Mouse (Mus musculus): ENCODE measurements at regions not wholly inside any gene's neighbourhood (a gene's known extent, or its start where the extent isn't known, plus 50 kb on each side); places are given as distances from the start of the nearest gene placed in this dataset.

- ATAC-seq (ENCODE audit: low FRiP score, low read depth), result no peak
- Histone ChIP-seq H3K36me3 (no peaks in the 10 kb centered on the region), H3K4me1 (replicated peaks) (peaks cover 13% of the 10 kb centered on the region), H3K27me3 (no peaks in the 10 kb centered on the region), H3K4me2 (no peak overlapping the region), H3K4me3 (no peak overlapping the region), H3K9ac (no peak overlapping the region), H3K27ac (replicated peaks) (no peak overlapping the region), H3K9me3 (no peaks in the 10 kb centered on the region)
- 68% methylated on average over 6 of the region's 6 CpGs for WGBS
These were observed 122.1 kb downstream of the Tmem17 start for GRCm38 (mm10) chr11:22633961-22634360.

- Histone ChIP-seq H3K4me3 (no peak overlapping the region), H3K4me1 (replicated peaks) (peaks cover 8% of the 10 kb centered on the region), H3K27me3 (no peaks in the 10 kb centered on the region), H3K9me3 (no peaks in the 10 kb centered on the region), H3K4me2 (no peak overlapping the region), H3K36me3 (no peaks in the 10 kb centered on the region), H3K27ac (replicated peaks) (no peak overlapping the region), H3K9ac (no peak overlapping the region)
- WGBS, result 51% methylated on average over 2 of the region's 2 CpGs
- ATAC-seq (ENCODE audit: low FRiP score, low read depth), result no peak
These were observed 123.1 kb downstream of the Tmem17 start for GRCm38 (mm10) chr11:22635021-22635420.

- Histone ChIP-seq H3K9me3 (no peaks in the 10 kb centered on the region), H3K9ac (no peak overlapping the region), H3K4me3 (no peak overlapping the region), H3K27me3 (no peaks in the 10 kb centered on the region), H3K4me2 (no peak overlapping the region), H3K36me3 (no peaks in the 10 kb centered on the region), H3K27ac (replicated peaks) (no peak overlapping the region), H3K4me1 (replicated peaks) (peaks cover 7% of the 10 kb centered on the region)
- WGBS, result 63% methylated on average over 7 of the region's 7 CpGs
- no peak for ATAC-seq (ENCODE audit: low FRiP score, low read depth)
These were observed 124.4 kb downstream of the Tmem17 start for GRCm38 (mm10) chr11:22636321-22636720.

- H3K27ac ChIP-seq (replicated peaks), result no peak overlapping the region
- H3K9ac ChIP-seq, result no peak overlapping the region
- H3K9me3 ChIP-seq, result no peaks in the 10 kb centered on the region
- H3K4me3 ChIP-seq, result no peak overlapping the region
- 73% methylated on average over 9 of the region's 9 CpGs for WGBS
- no peaks in the 10 kb centered on the region for H3K36me3 ChIP-seq
- no peaks in the 10 kb centered on the region for H3K27me3 ChIP-seq
- peak; percentile 28; the same call in 1 of the 2 replicates for ATAC-seq (ENCODE audit: low FRiP score, low read depth)
- H3K4me1 ChIP-seq (replicated peaks), result peaks cover 3% of the 10 kb centered on the region
- no peak overlapping the region for H3K4me2 ChIP-seq
These were observed 125.1 kb downstream of the Tmem17 start for GRCm38 (mm10) chr11:22636761-22637557.

- peak; percentile 66; the same call in 1 of the 2 replicates for ATAC-seq (ENCODE audit: low FRiP score, low read depth)
These were observed 126.3 kb downstream of the Tmem17 start for GRCm38 (mm10) chr11:22638171-22638570.

GRCm38 (mm10) chr11:22638700-22639099 lies 126.8 kb downstream of the Tmem17 start:
- H3K9me3 ChIP-seq, result no peaks in the 10 kb centered on the region
- WGBS, result 74% methylated on average over 2 of the region's 2 CpGs
- H3K27me3 ChIP-seq, result no peaks in the 10 kb centered on the region
- H3K4me1 ChIP-seq (replicated peaks), result no peaks in the 10 kb centered on the region
- no peak overlapping the region for H3K27ac ChIP-seq (replicated peaks)
- H3K4me3 ChIP-seq, result no peak overlapping the region
- no peak overlapping the region for H3K4me2 ChIP-seq
- no peaks in the 10 kb centered on the region for H3K36me3 ChIP-seq
- ATAC-seq (ENCODE audit: low FRiP score, low read depth), result no peak
- no peak overlapping the region for H3K9ac ChIP-seq

More at GRCm38 (mm10) chr11:22638171-22638570, 126.3 kb downstream of the Tmem17 start:
- Histone ChIP-seq H3K4me1 (replicated peaks) (no peaks in the 10 kb centered on the region), H3K9ac (no peak overlapping the region), H3K9me3 (no peaks in the 10 kb centered on the region), H3K4me3 (no peak overlapping the region), H3K4me2 (no peak overlapping the region), H3K27ac (replicated peaks) (no peak overlapping the region), H3K36me3 (no peaks in the 10 kb centered on the region), H3K27me3 (no peaks in the 10 kb centered on the region)
- 73% methylated on average over 6 of the region's 6 CpGs for WGBS

- ATAC-seq (ENCODE audit: low FRiP score, low read depth), result no peak
- Histone ChIP-seq H3K9me3 (no peaks in the 10 kb centered on the region), H3K4me1 (replicated peaks) (no peaks in the 10 kb centered on the region), H3K4me3 (no peak overlapping the region), H3K9ac (no peak overlapping the region), H3K27ac (replicated peaks) (no peak overlapping the region), H3K4me2 (no peak overlapping the region), H3K36me3 (no peaks in the 10 kb centered on the region), H3K27me3 (no peaks in the 10 kb centered on the region)
- WGBS, result 53% methylated on average over 3 of the region's 3 CpGs
These were observed 128.6 kb downstream of the Tmem17 start for GRCm38 (mm10) chr11:22640371-22640990.

- Histone ChIP-seq H3K9me3 (no peaks in the 10 kb centered on the region), H3K4me1 (replicated peaks) (peaks cover 6% of the 10 kb centered on the region; the same call in 1 of the 2 replicates), H3K9ac (no peak overlapping the region), H3K4me3 (no peak overlapping the region), H3K36me3 (no peaks in the 10 kb centered on the region), H3K27ac (replicated peaks) (no peak overlapping the region), H3K27me3 (no peaks in the 10 kb centered on the region), H3K4me2 (no peak overlapping the region)
- 80% methylated on average over 1 of the region's 1 CpGs for WGBS
- no peak for ATAC-seq (ENCODE audit: low FRiP score, low read depth)
These were observed 129.6 kb downstream of the Tmem17 start for GRCm38 (mm10) chr11:22641450-22641849.

GRCm38 (mm10) chr11:22644010-22644625 lies 132.2 kb downstream of the Tmem17 start:
- no peaks in the 10 kb centered on the region for H3K36me3 ChIP-seq
- no peak overlapping the region for H3K9ac ChIP-seq
- H3K4me2 ChIP-seq, result no peak overlapping the region
- H3K4me3 ChIP-seq, result no peak overlapping the region
- no peaks in the 10 kb centered on the region for H3K9me3 ChIP-seq
- H3K4me1 ChIP-seq (replicated peaks), result peaks cover 6% of the 10 kb centered on the region; the same call in 1 of the 2 replicates
- H3K27ac ChIP-seq (replicated peaks), result no peak overlapping the region
- ATAC-seq (ENCODE audit: low FRiP score, low read depth), result 0 out of 2 replicates have a peak, but pooled peaks have one; percentile 51
- no peaks in the 10 kb centered on the region for H3K27me3 ChIP-seq
- WGBS, result 57% methylated on average over 3 of the region's 3 CpGs

- H3K9ac ChIP-seq, result no peak overlapping the region
- no peaks in the 10 kb centered on the region for H3K9me3 ChIP-seq
- H3K4me2 ChIP-seq, result no peak overlapping the region
- no peaks in the 10 kb centered on the region for H3K27me3 ChIP-seq
- no peak overlapping the region for H3K4me3 ChIP-seq
- WGBS, result 74% methylated on average over 1 of the region's 1 CpGs
- no peak for ATAC-seq (ENCODE audit: low FRiP score, low read depth)
- H3K4me1 ChIP-seq (replicated peaks), result peaks cover 6% of the 10 kb centered on the region; the same call in 1 of the 2 replicates
- H3K27ac ChIP-seq (replicated peaks), result no peak overlapping the region
- no peaks in the 10 kb centered on the region for H3K36me3 ChIP-seq
These were observed 133.0 kb downstream of the Tmem17 start for GRCm38 (mm10) chr11:22644877-22645276.

GRCm38 (mm10) chr11:22646192-22646936 lies 134.5 kb downstream of the Tmem17 start:
- H3K9ac ChIP-seq, result no peak overlapping the region
- no peak overlapping the region for H3K4me2 ChIP-seq
- H3K4me3 ChIP-seq, result no peak overlapping the region
- WGBS, result 73% methylated on average over 6 of the region's 6 CpGs
- ATAC-seq (ENCODE audit: low FRiP score, low read depth), result 0 out of 2 replicates have a peak, but pooled peaks have one; percentile 19
- H3K36me3 ChIP-seq, result no peaks in the 10 kb centered on the region
- no peaks in the 10 kb centered on the region for H3K9me3 ChIP-seq
- H3K4me1 ChIP-seq (replicated peaks), result peaks cover 6% of the 10 kb centered on the region; the same call in 1 of the 2 replicates
- no peak overlapping the region for H3K27ac ChIP-seq (replicated peaks)
- H3K27me3 ChIP-seq, result no peaks in the 10 kb centered on the region

Measured in hindbrain, embryonic 15.5 days (tissue).